Mouse (Mus musculus): ENCODE measurements around the gene Gm20388.

- TF ChIP-seq CTCF (IDR thresholded peaks at IDR 0.05; ENCODE audit: borderline replicate concordance, insufficient read depth, low read depth, low read length), result no peak
- TF ChIP-seq POLR2A (IDR thresholded peaks at IDR 0.05; ENCODE audit: borderline replicate concordance, insufficient read depth, low read length), result no peak
Measured at GRCm38 (mm10) chr8:124294425-124294824, 4383.8 kb downstream of the Gm20388 start.
